Mouse (Mus musculus) cortical plate, adult 2 months (tissue): ENCODE measurements at regions not wholly inside any gene's neighbourhood (a gene's known extent, or its start where the extent isn't known, plus 50 kb on each side); places are given as distances from the start of the nearest gene placed in this dataset.

Experiments
- CTCF ChIP-seq: fragments of 200-500 bp; IDR thresholded peaks from 2 replicates; pipeline ENCODE4 v1.5.1; 2011; ENCODE audit warnings: mild to moderate bottlenecking, control low read depth, low read length; ENCODE audit not compliant: insufficient read depth; ENCODE audit errors: extremely low read depth
- POLR2A ChIP-seq: fragments of 200-500 bp; IDR thresholded peaks from 2 replicates; pipeline ENCODE4 v1.6.1; 2011; ENCODE audit warnings: mild to moderate bottlenecking, low read length, control low read depth; ENCODE audit not compliant: insufficient read depth; ENCODE audit errors: extremely low read depth

- TF ChIP-seq CTCF (no peak), POLR2A (no peak)
These were observed 122.5 kb downstream of the Areg start for GRCm38 (mm10) chr5:91261895-91262294.
